Comparison of ENCODE assay signal across 9 mouse cellular contexts in genomic region chr17:28709552-28710290, GRCm38 (mm10). TPM values are rescaled to one million over a fixed set of nuclear protein-coding genes. Genes with fewer than 3 reads are reported as not detected.
DNase-seq lines count a peak whose midpoint lies in the region; ATAC-seq and TF ChIP-seq lines count a peak whose summit lies in the region.
"Had no signal": no experiment of that assay in that cellular context is flagged by ENCODE, and none has a peak within 500 bp of the region (broad histone marks: within the 10 kb centered on the region; RNA-seq: fewer than 3 reads in every experiment).

No protein-coding gene starts in this region.

- H3K9ac ChIP-seq in liver, adult 2 months (ENCODE audit: low read depth, low read length): no peak overlapping the region
- no peak overlapping the region for H3K9ac ChIP-seq in liver, embryonic 11.5 days (ENCODE audit: low read depth, low read length)
- H3K9ac ChIP-seq: hindbrain, embryonic 13.5 days had no signal

- no peak for DNase-seq in liver, adult 2 months (ENCODE audit: extremely low read depth, low read depth, low spot score)
- DNase-seq in liver: no peak
- DNase-seq in liver, embryonic 11.5 days (ENCODE audit: low spot score): no peak
- DNase-seq in splenic B cell, adult 2 months (ENCODE audit: low read depth, low spot score): peak; percentile 42
- no peak for DNase-seq in cerebellum, postnatal 14 days
- DNase-seq in hindbrain, embryonic 10.5 days (ENCODE audit: low spot score): no peak
- DNase-seq: adrenal gland, adult 2 months had no signal

- no peak overlapping the region for H3K4me3 ChIP-seq in liver, adult 2 months (ENCODE audit: insufficient read depth, low read depth, low read length)
- no peak overlapping the region for H3K4me3 ChIP-seq in liver, embryonic 11.5 days (ENCODE audit: low read depth, low read length)
- no peak overlapping the region for H3K4me3 ChIP-seq in hindbrain, embryonic 10.5 days
- H3K4me3 ChIP-seq: hindbrain, embryonic 13.5 days had no signal

- H3K4me2 ChIP-seq in liver, embryonic 11.5 days: peak overlapping the region; percentile 8; the same call in 1 of the 2 replicates
- H3K4me2 ChIP-seq: hindbrain, embryonic 13.5 days had no signal

- H3K36me3 ChIP-seq in liver, adult 2 months (ENCODE audit: control insufficient read depth, insufficient read depth, low read length): peaks cover 10% of the 10 kb centered on the region; the same call in 1 of the 2 replicates
- H3K36me3 ChIP-seq in liver, embryonic 11.5 days (ENCODE audit: control insufficient read depth, insufficient read depth, low read length): peaks cover 15% of the 10 kb centered on the region
- H3K36me3 ChIP-seq in splenic B cell, adult 2 months (ENCODE audit: control insufficient read depth, insufficient read depth, low read length, poor library complexity, severe bottlenecking): peaks cover 6% of the 10 kb centered on the region
- peaks cover 21% of the 10 kb centered on the region for H3K36me3 ChIP-seq in hindbrain, embryonic 10.5 days

- H3K9me3 ChIP-seq in liver, embryonic 11.5 days (ENCODE audit: control insufficient read depth, low read length): no peaks in the 10 kb centered on the region; the same call in 1 of the 2 replicates
- H3K9me3 ChIP-seq in hindbrain, embryonic 10.5 days: no peaks in the 10 kb centered on the region
- H3K9me3 ChIP-seq: hindbrain, embryonic 13.5 days had no signal

- WGBS in liver, adult 2 months: 84% methylated on average over 8 of the region's 8 CpGs
- WGBS in liver, embryonic 11.5 days: 72% methylated on average over 8 of the region's 8 CpGs
- WGBS in hindbrain, embryonic 10.5 days: 86% methylated on average over 8 of the region's 8 CpGs

- peak; percentile 71 for ATAC-seq in common myeloid progenitor, adult 5-6 weeks (replicated peaks; ENCODE audit: low read depth, poor library complexity, severe bottlenecking)
- ATAC-seq in liver, embryonic 11.5 days (replicated peaks; ENCODE audit: low FRiP score): peak; percentile 29; the same call in 1 of the 2 replicates

- H3K27ac ChIP-seq in liver, adult 2 months (replicated peaks; ENCODE audit: insufficient read depth, low read depth, low read length): peak overlapping the region; percentile 12; the same call in 1 of the 2 replicates
- H3K27ac ChIP-seq in liver, embryonic 11.5 days (ENCODE audit: low read depth, low read length): peak overlapping the region; percentile 19; the same call in 1 of the 2 replicates
- no peak overlapping the region for H3K27ac ChIP-seq in hindbrain, embryonic 10.5 days
- H3K27ac ChIP-seq: hindbrain, embryonic 13.5 days had no signal

- TF ChIP-seq POLR2A in liver, adult 2 months (IDR thresholded peaks at IDR 0.05; ENCODE audit: extremely low read depth, insufficient read depth, low read length): no peak

- no peak for TF ChIP-seq CTCF in liver, adult 2 months (IDR thresholded peaks at IDR 0.05; ENCODE audit: low read depth, low read length)

- H3K27me3 ChIP-seq in liver, adult 2 months (ENCODE audit: control insufficient read depth, insufficient read depth, low read length): no peaks in the 10 kb centered on the region
- H3K27me3 ChIP-seq in liver, embryonic 11.5 days (replicated peaks; ENCODE audit: control insufficient read depth, insufficient read depth, low read length): no peaks in the 10 kb centered on the region
- H3K27me3 ChIP-seq in splenic B cell, adult 2 months (ENCODE audit: control insufficient read depth, insufficient read depth, low read length, poor library complexity, severe bottlenecking): no peaks in the 10 kb centered on the region
- no peaks in the 10 kb centered on the region for H3K27me3 ChIP-seq in hindbrain, embryonic 10.5 days (ENCODE audit: insufficient read depth, poor library complexity, severe bottlenecking)
- H3K27me3 ChIP-seq: hindbrain, embryonic 13.5 days had no signal

- peaks cover 49% of the 10 kb centered on the region for H3K79me2 ChIP-seq in liver, adult 2 months (ENCODE audit: control insufficient read depth, insufficient read depth, low read length)

- peaks cover 28% of the 10 kb centered on the region for H3K4me1 ChIP-seq in liver, adult 2 months (ENCODE audit: control insufficient read depth, insufficient read depth, low read length)
- H3K4me1 ChIP-seq in liver, embryonic 11.5 days (replicated peaks; ENCODE audit: control insufficient read depth, insufficient read depth, low read length): peaks cover 39% of the 10 kb centered on the region
- H3K4me1 ChIP-seq in hindbrain, embryonic 10.5 days (replicated peaks): peaks cover 17% of the 10 kb centered on the region

RNA-seq across cellular contexts. Expression of gene AC170998.1, which starts 16.2 kb away (rescaled TPM):
- 2.3 and 2.8 TPM in 2 replicates for total RNA-seq in liver, adult 2 months (2014; rRNA removed)
- not detected in 2 replicates for polyA plus RNA-seq in liver, adult 2 months (2012; rRNA removed)
- total RNA-seq in common myeloid progenitor, adult 5-6 weeks (2017): 3.4 TPM in 1 of 2 replicates, not detected in the other
- 0.84 and 3.6 TPM in 2 replicates for polyA plus RNA-seq in liver, embryonic 11.5 days (2014; fragmentation: Nextera tagmentation; extraction: Ambion mirVana)
- 1.4 and 3.2 TPM in 2 replicates for polyA plus RNA-seq in hindbrain, embryonic 10.5 days (2016; fragmentation: Nextera tagmentation; extraction: Ambion mirVana)

RNA-seq across cellular contexts. Expression of gene Mapk14, which starts 18.6 kb away (rescaled TPM):
- total RNA-seq in liver, adult 2 months (2014; rRNA removed): 37.7 and 50.8 TPM in 2 replicates
- 51.6 and 55.3 TPM in 2 replicates for polyA plus RNA-seq in liver, adult 2 months (2012; rRNA removed)
- total RNA-seq in common myeloid progenitor, adult 5-6 weeks (2017): 81.4 and 94.2 TPM in 2 replicates
- polyA plus RNA-seq in liver, embryonic 11.5 days (2014; fragmentation: Nextera tagmentation; extraction: Ambion mirVana): 58.5 and 64.6 TPM in 2 replicates
- polyA plus RNA-seq in hindbrain, embryonic 10.5 days (2016; fragmentation: Nextera tagmentation; extraction: Ambion mirVana): 39.2 and 43.9 TPM in 2 replicates

RNA-seq across cellular contexts. Expression of gene Slc26a8, which starts 19.7 kb away (rescaled TPM):
- not detected in 2 replicates for total RNA-seq in liver, adult 2 months (2014; rRNA removed)
- polyA plus RNA-seq in liver, adult 2 months (2012; rRNA removed): 0.04 and 0.11 TPM in 2 replicates
- 1.1 TPM in 1 of 2 replicates, not detected in the other for total RNA-seq in common myeloid progenitor, adult 5-6 weeks (2017)
- polyA plus RNA-seq in liver, embryonic 11.5 days (2014; fragmentation: Nextera tagmentation; extraction: Ambion mirVana): 0.34 and 0.75 TPM in 2 replicates
- polyA plus RNA-seq in hindbrain, embryonic 10.5 days (2016; fragmentation: Nextera tagmentation; extraction: Ambion mirVana): 0.41 and 0.51 TPM in 2 replicates

RNA-seq across cellular contexts. Expression of gene Mapk13, which starts 59.4 kb away (rescaled TPM):
- 0.20 and 0.65 TPM in 2 replicates for total RNA-seq in liver, adult 2 months (2014; rRNA removed)
- polyA plus RNA-seq in liver, adult 2 months (2012; rRNA removed): 0.15 and 0.22 TPM in 2 replicates
- 0.73 TPM in 1 of 2 replicates, not detected in the other for total RNA-seq in common myeloid progenitor, adult 5-6 weeks (2017)
- polyA plus RNA-seq in liver, embryonic 11.5 days (2014; fragmentation: Nextera tagmentation; extraction: Ambion mirVana): 5.0 and 5.5 TPM in 2 replicates
- 3.9 and 8.9 TPM in 2 replicates for polyA plus RNA-seq in hindbrain, embryonic 10.5 days (2016; fragmentation: Nextera tagmentation; extraction: Ambion mirVana)
